Mouse (Mus musculus) limb, embryonic 14.5 days (tissue): Measurements from ENCODE around the gene Rad51ap1. TPM values are rescaled to one million over a fixed set of nuclear protein-coding genes. Genes with fewer than 3 reads are reported as not detected.

Experiments
- ATAC-seq: fragments of 200-750 bp; cut with Nextera tagmentation; 2 replicates; pipeline ENCODE4 v1.8.0; 2017; ENCODE audit warnings: low read depth, moderate number of reproducible peaks, moderate TSS enrichment; ENCODE audit not compliant: low FRiP score
- DNase-seq: peaks from one replicate; pipeline ENCODE4 v3.0.0-alpha.2; 2015; ENCODE audit warnings: low spot score
- H3K27ac ChIP-seq: fragments of 300-500 bp; sonication (generic); replicated peaks from 2 replicates; pipeline ENCODE4 v1.5.1; 2014; ENCODE audit warnings: low read depth, mild to moderate bottlenecking, low read length, moderate library complexity, mixed read lengths
- H3K27me3 ChIP-seq: fragments of 300-500 bp; sonication (generic); 2 replicates; pipeline ENCODE4 v1.6.1; 2014; ENCODE audit warnings: low read length, mixed read lengths; ENCODE audit not compliant: control insufficient read depth, insufficient read depth
- H3K36me3 ChIP-seq: fragments of 300-500 bp; sonication (generic); 2 replicates; pipeline ENCODE4 v1.6.1; 2014; ENCODE audit warnings: mild to moderate bottlenecking, low read length, moderate library complexity, mixed read lengths; ENCODE audit not compliant: control insufficient read depth, insufficient read depth
- H3K4me1 ChIP-seq: fragments of 300-500 bp; sonication (generic); 2 replicates; pipeline ENCODE4 v1.6.1; 2014; ENCODE audit warnings: antibody characterized with exemption, low read length, mixed read lengths; ENCODE audit not compliant: control insufficient read depth, insufficient read depth
- H3K4me2 ChIP-seq: fragments of 300-500 bp; sonication (generic); replicated peaks from 2 replicates; pipeline ENCODE4 v1.6.1; 2014; ENCODE audit warnings: low read depth, mild to moderate bottlenecking, low read length, moderate library complexity; ENCODE audit not compliant: severe bottlenecking
- H3K4me3 ChIP-seq: fragments of 300-500 bp; sonication (generic); replicated peaks from 2 replicates; pipeline ENCODE4 v1.5.1; 2014; ENCODE audit warnings: low read length
- H3K9ac ChIP-seq: fragments of 300-500 bp; sonication (generic); 2 replicates; pipeline ENCODE4 v1.6.1; 2014; ENCODE audit warnings: mild to moderate bottlenecking, low read depth, low read length, moderate library complexity; ENCODE audit not compliant: severe bottlenecking
- H3K9me3 ChIP-seq: fragments of 300-500 bp; sonication (generic); 2 replicates; pipeline ENCODE4 v1.6.1; 2016; ENCODE audit warnings: low read length; ENCODE audit not compliant: control insufficient read depth
- POLR2A ChIP-seq: fragments of 200-500 bp; IDR thresholded peaks from 2 replicates; pipeline ENCODE4 v1.8.0; 2012; ENCODE audit warnings: inconsistent platforms, mild to moderate bottlenecking, moderate library complexity, borderline replicate concordance; ENCODE audit not compliant: insufficient read depth, insufficient read length; ENCODE audit errors: extremely low read depth
- WGBS: fragments of 180-500 bp; shearing (Covaris S2); extraction: QIAGEN DNeasy Blood & Tissue Kit; methylation state at CpG from one replicate; pipeline ENCODE4 v1.1.7; 2014; 5-methylcytosine and 5-hydroxymethylcytosine counted together
- polyA plus RNA-seq, 2 experiments: library from polyadenylated mRNA; depleted of rRNA in 1 of 2; stranded (reverse) in 1 of 2; unstranded in 1 of 2; fragments of >200 nt; fragmentation: Nextera tagmentation in 1 of 2; extraction: Ambion mirVana in 1 of 2; gene quantifications; 2 replicates each; pipeline versions ENCODE4 v1.2.1 to v1.2.3; 2012 to 2014

Rad51ap1 gene
- polyA plus RNA-seq, 2 experiments, result 50.6 to 55.8 TPM

- DNase-seq, result no peak
- no peak overlapping the region for H3K4me3 ChIP-seq
- H3K27me3 ChIP-seq, result no peaks in the 10 kb centered on the region
- H3K4me2 ChIP-seq, result no peak overlapping the region
- no peaks in the 10 kb centered on the region for H3K9me3 ChIP-seq
- no peak for ATAC-seq
- no peak for TF ChIP-seq POLR2A
- WGBS, result 64% methylated on average over 3 of the region's 3 CpGs
- no peak overlapping the region for H3K9ac ChIP-seq
- H3K27ac ChIP-seq, result no peak overlapping the region
- H3K4me1 ChIP-seq, result no peaks in the 10 kb centered on the region
- no peaks in the 10 kb centered on the region for H3K36me3 ChIP-seq
Measured at GRCm38 (mm10) chr6:126907876-126908275, 31.5 kb downstream of the Rad51ap1 start.

- H3K27me3 ChIP-seq, result no peaks in the 10 kb centered on the region
- 74% methylated on average over 4 of the region's 5 CpGs for WGBS
Measured at GRCm38 (mm10) chr6:126907378-126907777, 32.0 kb downstream of the Rad51ap1 start.

GRCm38 (mm10) chr6:126877118-126877517, 62.3 kb downstream of the Rad51ap1 start:
- no peak overlapping the region for H3K4me2 ChIP-seq
- H3K27me3 ChIP-seq, result no peaks in the 10 kb centered on the region
- no peak for TF ChIP-seq POLR2A
- no peaks in the 10 kb centered on the region for H3K9me3 ChIP-seq
- H3K9ac ChIP-seq, result no peak overlapping the region
- no peaks in the 10 kb centered on the region for H3K36me3 ChIP-seq
- no peak for DNase-seq
- H3K4me1 ChIP-seq, result no peaks in the 10 kb centered on the region
- no peak for ATAC-seq
- no peak overlapping the region for H3K27ac ChIP-seq
- H3K4me3 ChIP-seq, result no peak overlapping the region
- WGBS, result 73% methylated on average over 8 of the region's 8 CpGs

More at GRCm38 (mm10) chr6:126907378-126907777, 32.0 kb downstream of the Rad51ap1 start:
- Histone ChIP-seq H3K4me3 (no peak overlapping the region), H3K36me3 (no peaks in the 10 kb centered on the region), H3K4me1 (no peaks in the 10 kb centered on the region), H3K27ac (no peak overlapping the region), H3K9ac (no peak overlapping the region), H3K9me3 (no peaks in the 10 kb centered on the region), H3K4me2 (no peak overlapping the region)
- DNase-seq (no peak), ATAC-seq (no peak)
- no peak for TF ChIP-seq POLR2A

Other genes with a start within 250 kb of the Rad51ap1 start
- 8.6 and 9.1 TPM in 2 replicates for gene Kcna6, start 198.9 kb downstream of the Rad51ap1 start, polyA plus RNA-seq (2012; rRNA removed)
- 8.5 and 8.9 TPM in 2 replicates for gene Kcna6, start 198.9 kb downstream of the Rad51ap1 start, polyA plus RNA-seq (2014; fragmentation: Nextera tagmentation; extraction: Ambion mirVana)
- gene Ndufa9, start 90.5 kb downstream of the Rad51ap1 start, polyA plus RNA-seq (2012; rRNA removed), result 84.8 and 87.7 TPM in 2 replicates
- gene Ndufa9, start 90.5 kb downstream of the Rad51ap1 start, polyA plus RNA-seq (2014; fragmentation: Nextera tagmentation; extraction: Ambion mirVana), result 177 and 186 TPM in 2 replicates
- 0.04 and 0.05 TPM in 2 replicates for gene Akap3, start 86.5 kb downstream of the Rad51ap1 start, polyA plus RNA-seq (2012; rRNA removed)
- not detected in 2 replicates for gene Akap3, start 86.5 kb downstream of the Rad51ap1 start, polyA plus RNA-seq (2014; fragmentation: Nextera tagmentation; extraction: Ambion mirVana)
- gene Dyrk4, start 17.7 kb downstream of the Rad51ap1 start, polyA plus RNA-seq (2012; rRNA removed), result 0.03 and 0.08 TPM in 2 replicates
- not detected in 2 replicates for gene Dyrk4, start 17.7 kb downstream of the Rad51ap1 start, polyA plus RNA-seq (2014; fragmentation: Nextera tagmentation; extraction: Ambion mirVana)
- 11.1 and 12.2 TPM in 2 replicates for gene D6Wsu163e, start 375 bp upstream of the Rad51ap1 start, polyA plus RNA-seq (2012; rRNA removed)
- 12.4 and 16.6 TPM in 2 replicates for gene D6Wsu163e, start 375 bp upstream of the Rad51ap1 start, polyA plus RNA-seq (2014; fragmentation: Nextera tagmentation; extraction: Ambion mirVana)
- gene Fgf6, start 76.0 kb upstream of the Rad51ap1 start, polyA plus RNA-seq (2012; rRNA removed), result 2.8 and 2.9 TPM in 2 replicates
- gene Fgf6, start 76.0 kb upstream of the Rad51ap1 start, polyA plus RNA-seq (2014; fragmentation: Nextera tagmentation; extraction: Ambion mirVana), result 2.3 and 2.5 TPM in 2 replicates
- gene Fgf23, start 133.3 kb upstream of the Rad51ap1 start, polyA plus RNA-seq (2012; rRNA removed), result 0.17 and 0.24 TPM in 2 replicates
- not detected in 2 replicates for gene Fgf23, start 133.3 kb upstream of the Rad51ap1 start, polyA plus RNA-seq (2014; fragmentation: Nextera tagmentation; extraction: Ambion mirVana)
- 3.4 and 4.1 TPM in 2 replicates for gene Tigar, start 170.0 kb upstream of the Rad51ap1 start, polyA plus RNA-seq (2012; rRNA removed)
- 3.2 and 3.3 TPM in 2 replicates for gene Tigar, start 170.0 kb upstream of the Rad51ap1 start, polyA plus RNA-seq (2014; fragmentation: Nextera tagmentation; extraction: Ambion mirVana)
- gene Ccnd2, start 212.6 kb upstream of the Rad51ap1 start, polyA plus RNA-seq (2012; rRNA removed), result 143 and 170 TPM in 2 replicates
- gene Ccnd2, start 212.6 kb upstream of the Rad51ap1 start, polyA plus RNA-seq (2014; fragmentation: Nextera tagmentation; extraction: Ambion mirVana), result 1,147 and 1,270 TPM in 2 replicates